Mouse (Mus musculus): ENCODE data around the gene Henmt1. TPM values are rescaled to one million over a fixed set of nuclear protein-coding genes. Genes with fewer than 3 reads are reported as not detected.

Gene Henmt1
- polyA plus RNA-seq, 1 experiment from 2014 or later = 0.88 TPM

- 87% methylated on average over 1 of the region's 1 CpGs for WGBS
- Histone ChIP-seq H3K4me3 (no peak overlapping the region), H3K4me1 (peaks cover 15% of the 10 kb centered on the region), H3K9me3 (no peaks in the 10 kb centered on the region), H3K27me3 (ENCODE audit: poor library complexity, severe bottlenecking) (no peaks in the 10 kb centered on the region), H3K36me3 (replicated peaks) (peaks cover 3% of the 10 kb centered on the region), H3K27ac (no peak overlapping the region)
- peak; percentile 35 for DNase-seq (ENCODE audit: extremely low spot score, low spot score)
These were observed 46.9 kb downstream of the Henmt1 start for GRCm38 (mm10) chr3:108986534-108986933.

DNA sequence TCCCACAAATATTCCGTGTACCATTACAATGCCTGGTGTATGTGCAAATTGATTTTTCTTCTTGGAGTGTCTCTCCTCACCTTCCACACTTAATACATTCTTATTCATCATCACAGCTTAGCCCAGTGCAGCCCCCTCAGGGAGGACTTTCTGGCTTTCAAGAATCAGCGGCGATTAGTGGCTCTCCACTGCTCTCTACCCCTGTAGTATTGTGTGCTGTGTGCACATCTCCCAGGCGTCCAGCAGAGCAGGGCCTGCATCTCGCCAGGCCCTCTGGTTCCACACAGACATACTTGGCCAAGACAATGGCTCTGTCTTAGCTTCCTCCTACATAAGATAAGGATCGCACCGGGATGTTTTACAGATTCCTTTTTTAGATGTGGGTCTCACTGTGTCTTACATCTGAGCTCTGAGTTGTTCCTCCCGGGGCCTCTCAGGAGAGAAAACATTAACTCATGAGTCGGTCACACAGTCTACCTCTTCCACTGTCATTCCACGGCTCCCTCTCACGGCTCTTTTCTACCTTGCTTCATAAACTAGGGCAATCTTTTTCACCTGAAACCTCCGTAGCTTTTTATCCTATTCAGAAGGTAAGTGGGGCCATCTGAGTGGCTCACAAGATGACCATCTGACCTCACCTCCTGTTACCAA, 47.5 kb downstream of the Henmt1 start:
- peaks cover 15% of the 10 kb centered on the region for H3K4me1 ChIP-seq
- peak overlapping the region; percentile 69 for H3K27ac ChIP-seq
- no peak overlapping the region for H3K4me3 ChIP-seq
- no peaks in the 10 kb centered on the region for H3K27me3 ChIP-seq (ENCODE audit: poor library complexity, severe bottlenecking)
- no peaks in the 10 kb centered on the region for H3K9me3 ChIP-seq
- no peak for DNase-seq (ENCODE audit: extremely low spot score, low spot score)
- 77% methylated on average over 12 of the region's 12 CpGs for WGBS
- H3K36me3 ChIP-seq (replicated peaks) = peaks cover 7% of the 10 kb centered on the region

- Histone ChIP-seq H3K27me3 (ENCODE audit: poor library complexity, severe bottlenecking) (no peaks in the 10 kb centered on the region), H3K36me3 (replicated peaks) (peaks cover 10% of the 10 kb centered on the region; the same call in 1 of the 2 replicates), H3K27ac (no peak overlapping the region), H3K4me3 (no peak overlapping the region), H3K9me3 (no peaks in the 10 kb centered on the region), H3K4me1 (peaks cover 15% of the 10 kb centered on the region)
- 88% methylated on average over 9 of the region's 9 CpGs for WGBS
- DNase-seq (ENCODE audit: extremely low spot score, low spot score) = no peak
These were observed 50.4 kb downstream of the Henmt1 start for GRCm38 (mm10) chr3:108989971-108990548.

GRCm38 (mm10) chr3:108994477-108994876, 54.8 kb downstream of the Henmt1 start:
- H3K4me1 ChIP-seq = no peaks in the 10 kb centered on the region
- DNase-seq (ENCODE audit: extremely low spot score, low spot score) = no peak
- 91% methylated on average over 2 of the region's 2 CpGs for WGBS
- no peak overlapping the region for H3K27ac ChIP-seq
- H3K4me3 ChIP-seq = no peak overlapping the region
- H3K36me3 ChIP-seq (replicated peaks) = peaks cover 10% of the 10 kb centered on the region; the same call in 1 of the 2 replicates
- H3K27me3 ChIP-seq (ENCODE audit: poor library complexity, severe bottlenecking) = no peaks in the 10 kb centered on the region
- H3K9me3 ChIP-seq = no peaks in the 10 kb centered on the region

DNA sequence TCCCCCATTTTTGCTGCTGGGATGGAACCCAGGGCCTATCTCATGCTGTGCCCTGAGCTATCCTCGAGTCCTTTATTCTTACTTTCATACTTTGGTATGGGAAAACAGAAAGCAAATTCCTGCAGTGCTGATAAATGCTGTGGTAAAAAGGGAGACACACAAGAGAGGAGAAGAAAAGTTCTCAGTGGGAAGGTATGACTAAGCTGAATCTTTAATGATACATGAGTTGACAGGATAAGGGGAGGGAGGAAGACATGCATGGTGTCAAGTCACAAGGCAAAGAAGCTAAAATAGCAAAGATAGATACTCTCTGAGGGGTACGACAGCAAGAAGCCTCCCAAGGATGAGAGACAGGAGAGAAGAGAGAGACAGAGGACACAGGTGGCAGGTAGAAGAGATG, 55.7 kb downstream of the Henmt1 start:
- H3K27me3 ChIP-seq (ENCODE audit: poor library complexity, severe bottlenecking) = no peaks in the 10 kb centered on the region
- H3K36me3 ChIP-seq (replicated peaks) = peaks cover 10% of the 10 kb centered on the region
- no peak overlapping the region for H3K4me3 ChIP-seq
- no peak for DNase-seq (ENCODE audit: extremely low spot score, low spot score)
- no peaks in the 10 kb centered on the region for H3K4me1 ChIP-seq
- no peaks in the 10 kb centered on the region for H3K9me3 ChIP-seq
- no peak overlapping the region for H3K27ac ChIP-seq
- 85% methylated on average over 2 of the region's 2 CpGs for WGBS

DNA sequence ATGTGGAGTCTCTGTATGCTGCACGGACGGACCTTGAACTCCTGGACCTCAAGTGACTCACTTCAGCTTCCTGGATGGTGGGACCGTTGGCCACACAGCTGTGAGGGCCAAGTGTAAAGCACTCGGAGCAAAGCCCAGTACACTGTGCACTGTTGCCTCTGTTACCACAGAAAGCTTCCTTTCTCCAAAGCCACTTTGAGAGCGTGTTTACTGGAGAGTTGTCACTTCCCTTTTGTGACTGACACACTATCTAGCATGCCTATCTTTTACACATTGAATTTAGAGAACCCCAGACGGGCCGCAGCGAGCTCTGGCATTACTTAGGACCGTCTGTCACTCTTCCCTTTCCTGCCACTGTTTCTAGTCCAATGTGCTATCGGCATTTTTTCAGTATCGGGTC, 57.6 kb downstream of the Henmt1 start:
- Histone ChIP-seq H3K27me3 (ENCODE audit: poor library complexity, severe bottlenecking) (no peaks in the 10 kb centered on the region), H3K9me3 (no peaks in the 10 kb centered on the region), H3K4me1 (no peaks in the 10 kb centered on the region), H3K27ac (no peak overlapping the region), H3K4me3 (no peak overlapping the region), H3K36me3 (replicated peaks) (peaks cover 10% of the 10 kb centered on the region)
- DNase-seq (ENCODE audit: extremely low spot score, low spot score) = no peak
- WGBS = 84% methylated on average over 11 of the region's 11 CpGs

GRCm38 (mm10) chr3:108997762-108998161, 58.1 kb downstream of the Henmt1 start:
- Histone ChIP-seq H3K27me3 (ENCODE audit: poor library complexity, severe bottlenecking) (no peaks in the 10 kb centered on the region), H3K4me1 (no peaks in the 10 kb centered on the region), H3K36me3 (replicated peaks) (peaks cover 12% of the 10 kb centered on the region), H3K4me3 (no peak overlapping the region), H3K9me3 (no peaks in the 10 kb centered on the region), H3K27ac (no peak overlapping the region)
- WGBS = 78% methylated on average over 4 of the region's 4 CpGs
- no peak for DNase-seq (ENCODE audit: extremely low spot score, low spot score)

- DNase-seq (ENCODE audit: extremely low spot score, low spot score) = no peak
- Histone ChIP-seq H3K36me3 (replicated peaks) (peaks cover 12% of the 10 kb centered on the region), H3K4me1 (no peaks in the 10 kb centered on the region), H3K27me3 (ENCODE audit: poor library complexity, severe bottlenecking) (no peaks in the 10 kb centered on the region), H3K4me3 (no peak overlapping the region), H3K27ac (no peak overlapping the region), H3K9me3 (no peaks in the 10 kb centered on the region)
- 88% methylated on average over 1 of the region's 1 CpGs for WGBS
These were observed 59.5 kb downstream of the Henmt1 start for GRCm38 (mm10) chr3:108999173-108999572.

GRCm38 (mm10) chr3:109005777-109006176, 66.1 kb downstream of the Henmt1 start:
- Histone ChIP-seq H3K36me3 (replicated peaks) (peaks cover 5% of the 10 kb centered on the region; the same call in 1 of the 2 replicates), H3K9me3 (no peaks in the 10 kb centered on the region), H3K4me3 (no peak overlapping the region), H3K27ac (no peak overlapping the region), H3K27me3 (ENCODE audit: poor library complexity, severe bottlenecking) (no peaks in the 10 kb centered on the region), H3K4me1 (no peaks in the 10 kb centered on the region)
- 81% methylated on average over 5 of the region's 5 CpGs for WGBS
- no peak for DNase-seq (ENCODE audit: extremely low spot score, low spot score)

- Histone ChIP-seq H3K4me3 (no peak overlapping the region), H3K27me3 (ENCODE audit: poor library complexity, severe bottlenecking) (no peaks in the 10 kb centered on the region), H3K9me3 (no peaks in the 10 kb centered on the region), H3K27ac (no peak overlapping the region), H3K4me1 (no peaks in the 10 kb centered on the region), H3K36me3 (replicated peaks) (no peaks in the 10 kb centered on the region)
- DNase-seq (ENCODE audit: extremely low spot score, low spot score) = no peak
- WGBS = 91% methylated on average over 5 of the region's 5 CpGs
These were observed 68.5 kb downstream of the Henmt1 start for GRCm38 (mm10) chr3:109008180-109008579.

Other genes starting within 250 kb of the Henmt1 start
- gene Gpsm2, start 217.6 kb upstream of the Henmt1 start, polyA plus RNA-seq (2016; fragmentation: Nextera tagmentation; extraction: Ambion mirVana) = 103 and 104 TPM in 2 replicates
- not detected in 2 replicates for gene Aknad1, start 200.2 kb upstream of the Henmt1 start, polyA plus RNA-seq (2016; fragmentation: Nextera tagmentation; extraction: Ambion mirVana)
- 23.9 and 24.4 TPM in 2 replicates for gene Stxbp3, start 99.3 kb upstream of the Henmt1 start, polyA plus RNA-seq (2016; fragmentation: Nextera tagmentation; extraction: Ambion mirVana)
- not detected in 2 replicates for gene Fndc7, start 49.9 kb upstream of the Henmt1 start, polyA plus RNA-seq (2016; fragmentation: Nextera tagmentation; extraction: Ambion mirVana)
- 67.5 and 78.3 TPM in 2 replicates for gene Prpf38b, start 28.1 kb upstream of the Henmt1 start, polyA plus RNA-seq (2016; fragmentation: Nextera tagmentation; extraction: Ambion mirVana)
- not detected in 2 replicates for gene Gm9857, start 572 bp downstream of the Henmt1 start, polyA plus RNA-seq (2016; fragmentation: Nextera tagmentation; extraction: Ambion mirVana)
- gene Fam102b, start 87.7 kb downstream of the Henmt1 start, polyA plus RNA-seq (2016; fragmentation: Nextera tagmentation; extraction: Ambion mirVana) = 3.2 and 3.5 TPM in 2 replicates
- not detected in 2 replicates for gene Slc25a54, start 140.6 kb downstream of the Henmt1 start, polyA plus RNA-seq (2016; fragmentation: Nextera tagmentation; extraction: Ambion mirVana)
- gene Slc25a24, start 183.3 kb downstream of the Henmt1 start, polyA plus RNA-seq (2016; fragmentation: Nextera tagmentation; extraction: Ambion mirVana) = 24.7 and 25.5 TPM in 2 replicates

Measured in forebrain, embryonic 10.5 days (tissue).